Mouse (Mus musculus): Measurements from ENCODE around the gene Efna1. TPM values are rescaled to one million over a fixed set of nuclear protein-coding genes. Genes with fewer than 3 reads are reported as not detected.

Efna1 gene
- total RNA-seq, 2 experiments from 2014 or later = 37.9 to 42.0 TPM

Small RNA genes within 50 kb of the gene (microRNA-seq; reads per million reads assigned to microRNA genes)
- 29.7 to 48.7 reads per million in 2 experiments for gene Mir92b

Other genes with a start within 250 kb of the Efna1 start
- gene Rusc1, start 187.8 kb downstream of the Efna1 start, total RNA-seq (2021) = 10 to 100 TPM; 12.3 to 12.5 TPM
- gene Gm43738, start 180.0 kb downstream of the Efna1 start, total RNA-seq (2021) = not detected
- gene Fdps, start 179.2 kb downstream of the Efna1 start, total RNA-seq (2021) = 10 to 100 TPM; 54.5 to 58.7 TPM
- gene Pklr, start 145.0 kb downstream of the Efna1 start, total RNA-seq (2021) = not detected
- gene Hcn3, start 120.9 kb downstream of the Efna1 start, total RNA-seq (2021) = 1 to 10 TPM in 1 of 2 experiments, under 1 TPM in 1; 0.86 to 1.1 TPM
- gene Clk2, start 116.3 kb downstream of the Efna1 start, total RNA-seq (2021) = 10 to 100 TPM; 30.3 to 32.1 TPM
- 10 to 100 TPM; 46.7 to 47.3 TPM for gene Scamp3, start 103.7 kb downstream of the Efna1 start, total RNA-seq (2021)
- 1 to 10 TPM; 8.8 to 9.0 TPM for gene Fam189b, start 98.0 kb downstream of the Efna1 start, total RNA-seq (2021)
- gene Gba, start 78.2 kb downstream of the Efna1 start, total RNA-seq (2021) = 10 to 100 TPM; 19.7 to 21.8 TPM
- gene Thbs3, start 66.0 kb downstream of the Efna1 start, total RNA-seq (2021) = 10 to 100 TPM; 25.0 to 34.5 TPM
- gene Mtx1, start 54.1 kb downstream of the Efna1 start, total RNA-seq (2021) = 10 to 100 TPM; 62.9 to 67.2 TPM
- gene Muc1, start 52.1 kb downstream of the Efna1 start, total RNA-seq (2021) = under 1 TPM; 0.61 to 0.74 TPM
- 100 to 1,000 TPM; 100 to 104 TPM for gene Krtcap2, start 35.2 kb downstream of the Efna1 start, total RNA-seq (2021)
- 1 to 10 TPM; 1.3 to 1.6 TPM for gene Trim46, start 34.8 kb downstream of the Efna1 start, total RNA-seq (2021)
- gene Dpm3, start 21.8 kb downstream of the Efna1 start, total RNA-seq (2021) = 10 to 100 TPM; 51.6 to 61.0 TPM
- 10 to 100 TPM; 24.9 to 28.0 TPM for gene Slc50a1, start 10.6 kb downstream of the Efna1 start, total RNA-seq (2021)
- gene Efna3, start 41.8 kb upstream of the Efna1 start, total RNA-seq (2021) = under 1 TPM in 1 of 2 experiments, not detected in 1; 0.26 TPM
- gene Efna4, start 56.9 kb upstream of the Efna1 start, total RNA-seq (2021) = 1 to 10 TPM; 3.1 to 3.7 TPM
- 10 to 100 TPM; 93.6 to 95.2 TPM for gene Adam15, start 68.9 kb upstream of the Efna1 start, total RNA-seq (2021)
- under 1 TPM; 0.14 to 0.23 TPM for gene Dcst2, start 80.8 kb upstream of the Efna1 start, total RNA-seq (2021)
- gene Dcst1, start 84.1 kb upstream of the Efna1 start, total RNA-seq (2021) = under 1 TPM; 0.21 to 0.72 TPM
- gene Zbtb7b, start 113.6 kb upstream of the Efna1 start, total RNA-seq (2021) = 10 to 100 TPM; 13.8 to 15.1 TPM
- under 1 TPM in 1 of 2 experiments, not detected in 1; 0.68 TPM for gene Lenep, start 121.7 kb upstream of the Efna1 start, total RNA-seq (2021)
- 10 to 100 TPM; 30.7 to 33.0 TPM for gene Flad1, start 130.7 kb upstream of the Efna1 start, total RNA-seq (2021)
- 10 to 100 TPM; 62.8 to 64.3 TPM for gene Cks1b, start 137.2 kb upstream of the Efna1 start, total RNA-seq (2021)
- gene Shc1, start 137.3 kb upstream of the Efna1 start, total RNA-seq (2021) = 10 to 100 TPM; 68.8 to 69.2 TPM
- gene Pygo2, start 149.1 kb upstream of the Efna1 start, total RNA-seq (2021) = 10 to 100 TPM; 20.3 to 22.1 TPM
- 10 to 100 TPM; 66.0 to 73.8 TPM for gene Pbxip1, start 155.6 kb upstream of the Efna1 start, total RNA-seq (2021)
- 10 to 100 TPM; 11.3 to 13.3 TPM for gene Pmvk, start 173.4 kb upstream of the Efna1 start, total RNA-seq (2021)
- gene Kcnn3, start 239.0 kb upstream of the Efna1 start, total RNA-seq (2021) = 1 to 10 TPM; 4.3 to 4.8 TPM

Data from heart, postnatal 4 days (tissue).